Mouse (Mus musculus): ENCODE measurements around the gene Klk1b21. TPM values are rescaled to one million over a fixed set of nuclear protein-coding genes. Genes with fewer than 3 reads are reported as not detected.
"Not testable (repeated sequence)": the region's sequence is repeated elsewhere in the genome, so short reads cannot be mapped to it uniquely, and the experiment has no call there.

Gene Klk1b21
- polyA plus RNA-seq (2015; fragmentation: Nextera tagmentation; extraction: Ambion mirVana), result not detected in 2 replicates

DNA sequence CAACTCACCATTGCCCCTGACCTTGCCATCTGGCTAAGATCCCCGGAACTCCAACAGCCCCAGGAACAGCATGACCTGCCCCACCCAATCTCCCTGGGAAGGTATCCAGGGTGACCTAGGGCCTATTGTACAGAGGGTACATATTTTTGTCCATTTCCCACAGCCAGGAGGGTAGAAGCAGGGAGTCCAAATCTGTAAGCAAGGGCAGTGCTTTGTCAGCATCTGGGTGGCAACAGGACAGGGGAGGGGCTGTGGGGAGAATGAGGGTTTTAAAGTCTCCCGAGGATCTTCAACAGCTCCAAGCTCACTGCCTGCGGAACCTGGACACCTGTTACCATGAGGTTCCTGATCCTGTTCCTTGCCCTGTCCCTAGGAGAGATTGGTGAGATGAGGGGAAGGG, at the start of gene Klk1b21:
TSS of gene Klk1b21 (plus strand) at position 301 of the 400 bp plus-strand sequence.
- H3K4me1 ChIP-seq; H3K27me3 ChIP-seq (replicated peaks); H3K9ac ChIP-seq (replicated peaks); H3K4me2 ChIP-seq; ATAC-seq (ENCODE audit: low FRiP score); H3K27ac ChIP-seq (replicated peaks); H3K9me3 ChIP-seq (replicated peaks); H3K36me3 ChIP-seq; H3K4me3 ChIP-seq (replicated peaks): not testable (repeated sequence)
- WGBS, result 74% methylated on average over 3 of the region's 3 CpGs

DNA sequence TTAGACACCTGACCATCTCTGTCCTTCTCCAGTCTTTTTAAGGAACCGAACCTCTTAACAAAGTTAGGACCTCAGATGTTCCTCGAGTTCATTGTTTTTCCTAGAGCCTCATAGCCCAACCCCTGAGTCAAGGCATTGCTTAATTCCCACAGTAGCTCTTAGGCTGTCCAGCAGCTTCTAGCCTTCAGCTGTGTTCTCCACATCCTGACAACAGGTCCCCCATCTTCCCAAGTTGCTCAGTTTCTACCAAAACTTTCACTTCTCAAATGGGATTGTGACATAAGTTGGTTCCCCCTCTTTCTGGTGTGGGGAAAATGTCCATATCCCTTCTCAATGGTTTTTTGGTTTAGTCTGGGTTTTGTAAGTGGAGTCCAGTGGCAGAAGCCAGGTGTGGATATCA, 30.0 kb upstream of the Klk1b21 start:
- H3K27ac ChIP-seq (replicated peaks), result no peak overlapping the region
- H3K27me3 ChIP-seq (replicated peaks), result no peaks in the 10 kb centered on the region
- H3K4me3 ChIP-seq (replicated peaks), result no peak overlapping the region
- no peak for ATAC-seq (ENCODE audit: low FRiP score)
- H3K9ac ChIP-seq (replicated peaks), result no peak overlapping the region
- H3K4me1 ChIP-seq, result no peaks in the 10 kb centered on the region
- no peaks in the 10 kb centered on the region for H3K36me3 ChIP-seq
- 82% methylated on average over 2 of the region's 2 CpGs for WGBS
- no peaks in the 10 kb centered on the region for H3K9me3 ChIP-seq (replicated peaks)
- H3K4me2 ChIP-seq, result no peak overlapping the region

DNA sequence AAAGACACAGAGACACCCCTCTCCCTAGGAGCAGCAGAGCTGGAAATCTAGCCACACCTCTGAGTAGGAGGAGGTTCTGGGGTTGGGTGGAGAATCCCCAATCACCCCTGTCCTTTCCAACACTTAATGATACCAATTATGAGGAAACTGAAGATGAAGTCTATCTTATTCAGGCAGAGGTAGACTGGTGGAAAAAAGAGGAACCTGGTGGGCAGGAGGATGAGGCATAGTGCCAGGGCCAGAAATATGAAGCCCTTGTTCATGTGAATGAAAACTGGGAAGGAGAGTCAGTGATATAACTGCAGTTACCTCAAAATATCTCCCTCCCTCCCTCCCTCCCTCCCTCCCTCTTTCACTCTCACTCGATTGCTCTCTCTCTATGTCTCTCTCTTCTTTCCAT, 24.4 kb upstream of the Klk1b21 start:
- Histone ChIP-seq H3K27ac (replicated peaks) (no peak overlapping the region), H3K4me2 (no peak overlapping the region), H3K9me3 (replicated peaks) (no peaks in the 10 kb centered on the region; the same call in 1 of the 2 replicates), H3K27me3 (replicated peaks) (no peaks in the 10 kb centered on the region), H3K36me3 (no peaks in the 10 kb centered on the region), H3K4me3 (replicated peaks) (no peak overlapping the region), H3K4me1 (no peaks in the 10 kb centered on the region), H3K9ac (replicated peaks) (no peak overlapping the region)
- 100% methylated on average over 1 of the region's 1 CpGs for WGBS
- no peak for ATAC-seq (ENCODE audit: low FRiP score)

DNA sequence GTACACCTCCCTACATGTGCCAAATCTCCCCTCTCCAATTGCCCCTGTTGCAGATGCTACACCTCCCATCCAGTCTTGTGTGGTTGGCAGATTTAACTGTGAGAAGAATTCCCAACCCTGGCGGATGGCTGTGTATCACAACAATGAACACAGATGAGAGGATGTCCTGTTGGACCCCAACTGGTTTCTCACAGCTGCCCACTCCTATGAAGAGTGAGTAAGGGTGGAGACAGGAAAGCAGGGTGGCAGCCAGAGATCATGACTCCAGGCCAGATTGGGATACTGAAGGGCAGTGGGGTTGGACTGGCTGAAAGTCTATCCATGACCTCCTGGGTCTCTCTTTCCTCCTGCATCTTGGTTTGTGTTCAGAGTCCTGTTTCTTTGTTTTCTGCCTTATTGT, 6.0 kb upstream of the Klk1b21 start:
- H3K36me3 ChIP-seq, result no peaks in the 10 kb centered on the region
- WGBS, result 86% methylated on average over 1 of the region's 1 CpGs
- H3K4me2 ChIP-seq, result no peak overlapping the region
- H3K27ac ChIP-seq (replicated peaks), result no peak overlapping the region
- H3K9me3 ChIP-seq (replicated peaks), result no peaks in the 10 kb centered on the region
- no peaks in the 10 kb centered on the region for H3K27me3 ChIP-seq (replicated peaks)
- no peaks in the 10 kb centered on the region for H3K4me1 ChIP-seq
- H3K4me3 ChIP-seq (replicated peaks), result no peak overlapping the region
- ATAC-seq (ENCODE audit: low FRiP score), result no peak
- no peak overlapping the region for H3K9ac ChIP-seq (replicated peaks)

DNA sequence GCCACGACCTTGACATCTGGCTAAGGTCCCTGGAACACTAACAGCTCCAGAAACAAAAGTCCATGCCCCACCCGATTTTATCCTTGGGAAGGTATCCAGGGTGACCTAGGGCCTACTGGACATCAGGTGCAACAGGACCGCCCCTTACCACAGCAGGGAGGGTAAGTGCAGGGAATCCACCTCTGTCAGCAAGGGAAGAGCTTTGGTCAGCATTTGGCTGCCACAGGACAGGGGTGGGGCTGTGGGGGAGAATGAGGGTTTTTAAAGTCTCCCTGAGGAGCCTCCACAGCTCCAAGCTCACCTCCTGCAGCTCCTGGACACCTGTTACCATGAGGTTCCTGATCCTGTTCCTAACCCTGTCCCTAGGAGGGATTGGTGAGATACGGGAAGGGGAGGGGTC, 10.2 kb downstream of the Klk1b21 start, which contains the start of gene Klk1b22:
TSS of gene Klk1b22 (plus strand) at position 301 of the 400 bp plus-strand sequence.
- H3K36me3 ChIP-seq, result no peaks in the 10 kb centered on the region
- WGBS, result 78% methylated on average over 4 of the region's 4 CpGs
- no peak for ATAC-seq (ENCODE audit: low FRiP score)

DNA sequence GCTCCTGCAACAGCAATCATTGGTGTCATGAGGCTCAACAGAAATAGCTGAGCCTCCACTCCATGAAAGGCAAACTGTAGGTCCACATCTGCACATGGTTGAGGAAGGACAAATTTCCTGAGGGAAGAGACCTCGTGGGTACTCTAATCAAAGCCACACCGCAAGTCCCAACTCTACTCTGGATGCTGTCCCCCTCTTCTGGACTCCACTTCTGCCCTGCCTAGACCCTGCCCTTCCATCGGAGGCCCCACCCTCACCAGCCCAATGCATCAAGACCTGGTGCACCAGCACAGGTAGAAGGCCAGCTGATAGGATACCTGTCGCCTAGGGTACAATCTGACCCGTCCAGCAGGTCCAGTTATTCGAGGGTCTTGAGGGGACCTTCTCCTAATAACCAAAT, 21.3 kb downstream of the Klk1b21 start:
- no peak overlapping the region for H3K4me3 ChIP-seq (replicated peaks)
- WGBS, result 98% methylated on average over 6 of the region's 6 CpGs
- no peak overlapping the region for H3K4me2 ChIP-seq
- no peak overlapping the region for H3K27ac ChIP-seq (replicated peaks)
- H3K9me3 ChIP-seq (replicated peaks), result no peaks in the 10 kb centered on the region
- H3K4me1 ChIP-seq, result no peaks in the 10 kb centered on the region
- H3K36me3 ChIP-seq, result no peaks in the 10 kb centered on the region
- no peak overlapping the region for H3K9ac ChIP-seq (replicated peaks)
- no peak for ATAC-seq (ENCODE audit: low FRiP score)
- no peaks in the 10 kb centered on the region for H3K27me3 ChIP-seq (replicated peaks)

More for the DNA sequence above, 10.2 kb downstream of the Klk1b21 start, which contains the start of gene Klk1b22:
- H3K4me2 ChIP-seq, result no peak within 1 kb of the TSS
- H3K27ac ChIP-seq (replicated peaks), result no peak within 1 kb of the TSS
- H3K4me3 ChIP-seq (replicated peaks), result no peak within 1 kb of the TSS
- no peaks in the 10 kb centered on the region for H3K9me3 ChIP-seq (replicated peaks)
- H3K4me1 ChIP-seq, result no peaks in the 10 kb centered on the region
- no peak within 1 kb of the TSS for H3K9ac ChIP-seq (replicated peaks)
- H3K27me3 ChIP-seq (replicated peaks), result no peaks in the 10 kb centered on the region

DNA sequence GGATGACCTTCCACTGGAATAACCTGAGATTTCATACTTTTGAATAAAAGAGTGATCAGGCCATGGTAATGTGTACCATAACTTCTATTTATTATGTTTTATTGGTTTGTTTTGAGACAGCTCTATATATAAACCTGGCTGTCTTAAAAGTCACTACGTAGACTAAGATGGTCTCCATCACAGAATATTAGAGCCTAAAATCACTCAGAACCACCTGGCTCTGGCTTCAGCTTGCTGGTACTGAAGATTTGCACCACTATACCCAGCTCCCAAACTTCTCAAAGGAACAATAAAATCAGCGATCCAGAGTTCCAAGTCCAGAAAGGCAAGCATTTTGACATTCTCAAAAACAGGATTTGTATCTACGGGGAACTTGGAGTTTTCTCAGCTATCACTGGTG, 34.3 kb downstream of the Klk1b21 start, which contains the start of gene Klk1b16:
TSS of gene Klk1b16 (plus strand) at position 301 of the 400 bp plus-strand sequence.
- H3K4me2 ChIP-seq, result no peak within 1 kb of the TSS
- no peak for ATAC-seq (ENCODE audit: low FRiP score)
- H3K9ac ChIP-seq (replicated peaks), result no peak within 1 kb of the TSS
- no peak within 1 kb of the TSS for H3K27ac ChIP-seq (replicated peaks)
- no peaks in the 10 kb centered on the region for H3K4me1 ChIP-seq
- WGBS, result 97% methylated on average over 3 of the region's 3 CpGs
- H3K36me3 ChIP-seq, result no peaks in the 10 kb centered on the region
- H3K4me3 ChIP-seq (replicated peaks), result no peak within 1 kb of the TSS
- H3K27me3 ChIP-seq (replicated peaks), result no peaks in the 10 kb centered on the region
- no peaks in the 10 kb centered on the region for H3K9me3 ChIP-seq (replicated peaks)

Other genes with a start within 250 kb of the Klk1b21 start
- 0.28 TPM in 1 of 2 replicates, not detected in the other for gene Klk4, start 221.2 kb upstream of the Klk1b21 start, polyA plus RNA-seq (2015; fragmentation: Nextera tagmentation; extraction: Ambion mirVana)
- gene Klk15, start 168.6 kb upstream of the Klk1b21 start, polyA plus RNA-seq (2015; fragmentation: Nextera tagmentation; extraction: Ambion mirVana), result not detected in 2 replicates
- gene Klk1b8, start 151.7 kb upstream of the Klk1b21 start, polyA plus RNA-seq (2015; fragmentation: Nextera tagmentation; extraction: Ambion mirVana), result not detected in 2 replicates
- not detected in 2 replicates for gene Klk1b1, start 135.6 kb upstream of the Klk1b21 start, polyA plus RNA-seq (2015; fragmentation: Nextera tagmentation; extraction: Ambion mirVana)
- not detected in 2 replicates for gene Klk1b9, start 126.3 kb upstream of the Klk1b21 start, polyA plus RNA-seq (2015; fragmentation: Nextera tagmentation; extraction: Ambion mirVana)
- not detected in 2 replicates for gene Klk1b11, start 106.5 kb upstream of the Klk1b21 start, polyA plus RNA-seq (2015; fragmentation: Nextera tagmentation; extraction: Ambion mirVana)
- gene Klk1b26, start 90.2 kb upstream of the Klk1b21 start, polyA plus RNA-seq (2015; fragmentation: Nextera tagmentation; extraction: Ambion mirVana), result not detected in 2 replicates
- gene Klk1b27, start 50.0 kb upstream of the Klk1b21 start, polyA plus RNA-seq (2015; fragmentation: Nextera tagmentation; extraction: Ambion mirVana), result not detected in 2 replicates
- not detected in 2 replicates for gene Klk1b22, start 10.3 kb downstream of the Klk1b21 start, polyA plus RNA-seq (2015; fragmentation: Nextera tagmentation; extraction: Ambion mirVana)
- gene Klk1b16, start 34.4 kb downstream of the Klk1b21 start, polyA plus RNA-seq (2015; fragmentation: Nextera tagmentation; extraction: Ambion mirVana), result not detected in 2 replicates
- gene Klk1b24, start 85.9 kb downstream of the Klk1b21 start, polyA plus RNA-seq (2015; fragmentation: Nextera tagmentation; extraction: Ambion mirVana), result not detected in 2 replicates
- gene Klk1b3, start 95.9 kb downstream of the Klk1b21 start, polyA plus RNA-seq (2015; fragmentation: Nextera tagmentation; extraction: Ambion mirVana), result not detected in 2 replicates
- gene Klk1b4, start 105.1 kb downstream of the Klk1b21 start, polyA plus RNA-seq (2015; fragmentation: Nextera tagmentation; extraction: Ambion mirVana), result not detected in 2 replicates
- gene Klk1b5, start 113.6 kb downstream of the Klk1b21 start, polyA plus RNA-seq (2015; fragmentation: Nextera tagmentation; extraction: Ambion mirVana), result not detected in 2 replicates
- gene Klk1, start 123.0 kb downstream of the Klk1b21 start, polyA plus RNA-seq (2015; fragmentation: Nextera tagmentation; extraction: Ambion mirVana), result 0.51 TPM in 1 of 2 replicates, not detected in the other
- gene Gm36864, start 133.8 kb downstream of the Klk1b21 start, polyA plus RNA-seq (2015; fragmentation: Nextera tagmentation; extraction: Ambion mirVana), result not detected in 2 replicates
- 1.3 and 1.5 TPM in 2 replicates for gene 1700028J19Rik, start 144.4 kb downstream of the Klk1b21 start, polyA plus RNA-seq (2015; fragmentation: Nextera tagmentation; extraction: Ambion mirVana)
- gene 2410002F23Rik, start 144.4 kb downstream of the Klk1b21 start, polyA plus RNA-seq (2015; fragmentation: Nextera tagmentation; extraction: Ambion mirVana), result 198 and 218 TPM in 2 replicates
- 0.11 and 0.15 TPM in 2 replicates for gene Acp4, start 155.1 kb downstream of the Klk1b21 start, polyA plus RNA-seq (2015; fragmentation: Nextera tagmentation; extraction: Ambion mirVana)
- not detected in 2 replicates for gene Gm15517, start 159.1 kb downstream of the Klk1b21 start, polyA plus RNA-seq (2015; fragmentation: Nextera tagmentation; extraction: Ambion mirVana)
- 4.8 and 5.5 TPM in 2 replicates for gene Clec11a, start 204.6 kb downstream of the Klk1b21 start, polyA plus RNA-seq (2015; fragmentation: Nextera tagmentation; extraction: Ambion mirVana)
- gene Shank1, start 207.9 kb downstream of the Klk1b21 start, polyA plus RNA-seq (2015; fragmentation: Nextera tagmentation; extraction: Ambion mirVana), result 38.1 and 47.6 TPM in 2 replicates

All from neural tube, embryonic 15.5 days (tissue).